Mouse (Mus musculus): ENCODE data around the gene Fgr. TPM values are rescaled to one million over a fixed set of nuclear protein-coding genes. Genes with fewer than 3 reads are reported as not detected.
"Not testable (repeated sequence)": the region's sequence is repeated elsewhere in the genome, so short reads cannot be mapped to it uniquely, and the experiment has no call there.

Gene Fgr
- 0.15 and 0.18 TPM in 2 replicates for polyA plus RNA-seq (2015; fragmentation: Nextera tagmentation; extraction: Ambion mirVana)

DNA sequence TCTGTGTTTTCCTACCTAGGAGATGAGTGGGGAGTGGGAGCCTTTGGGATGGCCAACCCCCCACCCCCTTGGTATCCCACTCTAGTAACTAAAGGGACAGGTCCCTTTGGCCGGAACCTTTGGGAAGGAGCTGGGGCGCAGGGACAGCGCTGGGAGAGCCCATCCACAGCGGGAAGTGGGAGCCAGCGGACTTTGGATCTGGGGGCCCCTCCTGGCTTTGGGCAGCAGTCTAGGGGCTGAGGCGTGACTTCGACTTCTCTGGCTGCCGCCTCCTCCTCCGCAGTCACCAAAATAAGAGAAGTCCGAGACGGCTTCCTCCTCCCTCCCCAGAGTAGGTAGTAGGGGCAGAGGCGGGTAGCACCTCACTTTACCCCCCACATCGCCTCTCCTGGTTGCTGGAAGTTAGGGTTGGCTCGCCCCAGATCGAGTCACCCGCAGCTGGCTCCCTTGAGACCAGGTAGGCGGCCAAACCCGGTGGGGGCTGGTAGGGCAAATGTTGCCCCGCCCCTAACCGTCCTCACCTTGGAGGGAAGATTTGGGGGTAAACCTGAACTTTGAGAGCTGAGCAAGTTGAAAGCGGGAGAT lies at the start of gene Fgr:
TSS of gene Fgr (plus strand) at position 282 of the 585 bp plus-strand sequence.
- 0 out of 2 replicates have a peak, but pooled peaks cover 2% of the 10 kb centered on the region for H3K4me1 ChIP-seq (replicated peaks; ENCODE audit: control insufficient read depth, insufficient read depth)
- ATAC-seq (ENCODE audit: low FRiP score, low TSS enrichment) (peak; percentile 47; the same call in 1 of the 2 replicates), DNase-seq (ENCODE audit: low spot score) (peak; percentile 28)
- no peak within 1 kb of the TSS for H3K27ac ChIP-seq (replicated peaks)
- no peak within 1 kb of the TSS for H3K4me3 ChIP-seq (ENCODE audit: low read depth, low read length)
- peak within 1 kb of the TSS; percentile 35; the same call in 1 of the 2 replicates for H3K9ac ChIP-seq (ENCODE audit: low read length)
- H3K4me2 ChIP-seq (replicated peaks; ENCODE audit: low read depth), result peak within 1 kb of the TSS; percentile 39
- no peaks in the 10 kb centered on the region for H3K36me3 ChIP-seq (ENCODE audit: control insufficient read depth, insufficient read depth, low read length)
- TF ChIP-seq EP300 (optimal IDR thresholded peaks at IDR 0.05) (no peak), CTCF (IDR thresholded peaks at IDR 0.05; ENCODE audit: low read depth) (no peak)
- WGBS, result 20% methylated on average over 21 of the region's 21 CpGs
- H3K27me3 ChIP-seq (ENCODE audit: control insufficient read depth, insufficient read depth, low read length), result no peaks in the 10 kb centered on the region; the same call in 1 of the 2 replicates
- no peaks in the 10 kb centered on the region for H3K9me3 ChIP-seq (ENCODE audit: control insufficient read depth, low read length)

- H3K9ac ChIP-seq (ENCODE audit: low read length); DNase-seq (ENCODE audit: low spot score); H3K27me3 ChIP-seq (ENCODE audit: control insufficient read depth, insufficient read depth, low read length); ATAC-seq (ENCODE audit: low FRiP score, low TSS enrichment); H3K4me3 ChIP-seq (ENCODE audit: low read depth, low read length); H3K4me2 ChIP-seq (replicated peaks; ENCODE audit: low read depth); H3K9me3 ChIP-seq (ENCODE audit: control insufficient read depth, low read length); H3K27ac ChIP-seq (replicated peaks); H3K4me1 ChIP-seq (replicated peaks; ENCODE audit: control insufficient read depth, insufficient read depth); H3K36me3 ChIP-seq (ENCODE audit: control insufficient read depth, insufficient read depth, low read length): not testable (repeated sequence)
- WGBS, result 51% methylated on average over 2 of the region's 2 CpGs
Observed at GRCm38 (mm10) chr4:132926520-132926919, 47.4 kb upstream of the Fgr start.

DNA sequence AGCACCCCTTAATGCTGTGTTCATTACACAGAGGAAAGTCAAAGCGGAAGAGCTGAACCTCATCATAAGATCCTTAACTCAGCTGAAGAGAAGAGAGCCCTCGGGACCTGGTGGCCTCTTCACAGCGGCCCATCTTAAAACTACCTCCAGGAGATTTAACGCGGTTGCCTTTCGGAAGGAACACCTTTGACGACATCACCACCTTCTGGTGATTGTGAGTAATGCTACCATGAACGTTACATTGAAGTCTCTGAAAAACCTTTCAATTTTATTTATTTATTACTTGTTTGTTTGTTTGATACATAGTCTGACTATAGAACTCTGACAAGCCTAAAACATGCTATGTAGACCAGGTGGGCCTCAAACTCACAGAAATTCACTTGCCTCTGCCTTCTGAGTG lies 43.1 kb upstream of the Fgr start:
- no peak for ATAC-seq (ENCODE audit: low FRiP score, low TSS enrichment)
- H3K36me3 ChIP-seq (ENCODE audit: control insufficient read depth, insufficient read depth, low read length), result no peaks in the 10 kb centered on the region
- peak; percentile 84 for TF ChIP-seq CTCF (IDR thresholded peaks at IDR 0.05; ENCODE audit: low read depth)
- TF ChIP-seq EP300 (optimal IDR thresholded peaks at IDR 0.05), result no peak
- H3K9ac ChIP-seq (ENCODE audit: low read length), result no peak overlapping the region
- H3K27ac ChIP-seq (replicated peaks), result no peak overlapping the region
- WGBS, result 6% methylated on average over 8 of the region's 8 CpGs
- no peak overlapping the region for H3K4me3 ChIP-seq (ENCODE audit: low read depth, low read length)
- H3K27me3 ChIP-seq (ENCODE audit: control insufficient read depth, insufficient read depth, low read length), result no peaks in the 10 kb centered on the region
- no peaks in the 10 kb centered on the region for H3K9me3 ChIP-seq (ENCODE audit: control insufficient read depth, low read length)
- no peak overlapping the region for H3K4me2 ChIP-seq (replicated peaks; ENCODE audit: low read depth)
- H3K4me1 ChIP-seq (replicated peaks; ENCODE audit: control insufficient read depth, insufficient read depth), result no peaks in the 10 kb centered on the region
- no peak for DNase-seq (ENCODE audit: low spot score)

DNA sequence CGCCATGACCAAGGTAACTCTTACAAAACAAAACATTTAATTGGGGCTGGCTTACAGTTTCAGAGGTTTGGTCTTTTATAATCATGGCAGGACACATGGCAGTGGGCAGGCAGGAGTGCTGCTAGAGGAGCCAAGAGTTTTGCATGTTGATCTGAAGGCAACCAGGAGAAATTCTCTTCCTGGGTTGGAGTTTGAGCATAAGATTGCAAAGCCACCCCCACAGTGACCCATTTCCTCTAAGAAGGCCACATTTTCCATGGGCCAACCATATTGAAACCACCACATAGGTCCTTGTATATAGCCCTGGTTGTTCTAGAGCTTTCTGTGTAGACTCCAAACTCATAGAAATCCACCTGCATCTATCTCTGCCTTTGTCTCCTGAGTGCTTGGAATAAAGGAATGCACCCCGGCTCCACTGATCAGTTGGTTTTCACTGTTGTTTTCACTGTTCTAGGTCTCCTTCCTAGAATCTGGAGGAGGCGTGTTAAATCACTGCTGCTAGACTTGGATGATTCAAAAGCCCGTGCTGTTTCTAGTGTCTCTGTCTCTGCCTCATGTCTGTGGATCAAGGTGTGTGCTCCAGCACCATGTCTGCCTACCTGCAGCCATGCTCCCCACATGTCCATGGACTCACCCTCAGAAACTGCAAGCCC lies 41.0 kb upstream of the Fgr start:
- H3K9ac ChIP-seq (ENCODE audit: low read length), result no peak overlapping the region
- ATAC-seq (ENCODE audit: low FRiP score, low TSS enrichment), result no peak
- DNase-seq (ENCODE audit: low spot score), result no peak
- no peak overlapping the region for H3K27ac ChIP-seq (replicated peaks)
- no peak overlapping the region for H3K4me2 ChIP-seq (replicated peaks; ENCODE audit: low read depth)
- H3K9me3 ChIP-seq (ENCODE audit: control insufficient read depth, low read length), result no peaks in the 10 kb centered on the region
- no peaks in the 10 kb centered on the region for H3K4me1 ChIP-seq (replicated peaks; ENCODE audit: control insufficient read depth, insufficient read depth)
- H3K4me3 ChIP-seq (ENCODE audit: low read depth, low read length), result no peak overlapping the region
- H3K36me3 ChIP-seq (ENCODE audit: control insufficient read depth, insufficient read depth, low read length), result no peaks in the 10 kb centered on the region
- 79% methylated on average over 4 of the region's 4 CpGs for WGBS
- H3K27me3 ChIP-seq (ENCODE audit: control insufficient read depth, insufficient read depth, low read length), result no peaks in the 10 kb centered on the region
- TF ChIP-seq CTCF (IDR thresholded peaks at IDR 0.05; ENCODE audit: low read depth) (no peak), EP300 (optimal IDR thresholded peaks at IDR 0.05) (no peak)

DNA sequence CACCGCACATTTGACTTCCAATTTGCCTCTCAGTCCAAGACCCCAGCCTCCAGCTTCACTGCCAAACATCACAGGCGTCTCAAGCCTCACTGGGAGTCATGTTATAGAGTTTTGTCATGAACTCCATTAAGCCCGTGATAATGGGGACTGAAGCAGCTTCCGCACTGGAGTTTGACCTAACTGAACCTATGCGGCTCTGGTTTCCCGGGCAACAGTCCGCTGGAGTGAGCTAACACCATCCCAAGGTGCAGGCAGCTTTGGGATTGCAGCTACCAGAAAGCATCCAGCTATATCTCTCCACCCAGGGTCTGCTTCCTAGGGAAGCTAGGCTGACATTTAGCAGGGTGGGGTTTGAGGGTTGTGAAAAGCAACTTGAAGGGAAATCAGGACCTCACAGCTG lies 39.3 kb upstream of the Fgr start:
- no peaks in the 10 kb centered on the region for H3K4me1 ChIP-seq (replicated peaks; ENCODE audit: control insufficient read depth, insufficient read depth)
- ATAC-seq (ENCODE audit: low FRiP score, low TSS enrichment) (no peak), DNase-seq (ENCODE audit: low spot score) (no peak)
- TF ChIP-seq CTCF (IDR thresholded peaks at IDR 0.05; ENCODE audit: low read depth) (no peak), EP300 (optimal IDR thresholded peaks at IDR 0.05) (no peak)
- no peak overlapping the region for H3K4me2 ChIP-seq (replicated peaks; ENCODE audit: low read depth)
- H3K27me3 ChIP-seq (ENCODE audit: control insufficient read depth, insufficient read depth, low read length), result no peaks in the 10 kb centered on the region
- H3K9me3 ChIP-seq (ENCODE audit: control insufficient read depth, low read length), result no peaks in the 10 kb centered on the region
- no peaks in the 10 kb centered on the region for H3K36me3 ChIP-seq (ENCODE audit: control insufficient read depth, insufficient read depth, low read length)
- H3K4me3 ChIP-seq (ENCODE audit: low read depth, low read length), result no peak overlapping the region
- 25% methylated on average over 7 of the region's 7 CpGs for WGBS
- no peak overlapping the region for H3K27ac ChIP-seq (replicated peaks)
- H3K9ac ChIP-seq (ENCODE audit: low read length), result no peak overlapping the region
